Mouse (Mus musculus): Measurements from ENCODE around the gene Cwh43.

Cwh43 gene

GRCm38 (mm10) chr5:73405981-73406722, at the start of gene Cwh43:
Cwh43 (plus strand) TSS chr5:73406075.
- peak in 1 of 2 experiments; percentile 16 for DNase-seq

- no peak for DNase-seq
Measured at GRCm38 (mm10) chr5:73359134-73359751, 46.6 kb upstream of the Cwh43 start.

- no peak for DNase-seq
Measured at GRCm38 (mm10) chr5:73359752-73360141, 46.1 kb upstream of the Cwh43 start.

- no peak for DNase-seq
Measured at GRCm38 (mm10) chr5:73360240-73360639, 45.6 kb upstream of the Cwh43 start.

- no peak for DNase-seq
Measured at GRCm38 (mm10) chr5:73362338-73362737, 43.5 kb upstream of the Cwh43 start.

- no peak for DNase-seq
Measured at GRCm38 (mm10) chr5:73362791-73363190, 43.1 kb upstream of the Cwh43 start.

GRCm38 (mm10) chr5:73364107-73364864, 41.6 kb upstream of the Cwh43 start:
- DNase-seq = no peak

- no peak for DNase-seq
Measured at GRCm38 (mm10) chr5:73367906-73368305, 38.0 kb upstream of the Cwh43 start.

GRCm38 (mm10) chr5:73368845-73369447, 36.9 kb upstream of the Cwh43 start:
- DNase-seq = no peak

- no peak for DNase-seq
Measured at GRCm38 (mm10) chr5:73369731-73370130, 36.1 kb upstream of the Cwh43 start.

- DNase-seq = no peak
Measured at GRCm38 (mm10) chr5:73372601-73373000, 33.3 kb upstream of the Cwh43 start.

- no peak for DNase-seq
Measured at GRCm38 (mm10) chr5:73373184-73373583, 32.7 kb upstream of the Cwh43 start.

GRCm38 (mm10) chr5:73376041-73376440, 29.8 kb upstream of the Cwh43 start:
- DNase-seq = no peak

GRCm38 (mm10) chr5:73376491-73376890, 29.4 kb upstream of the Cwh43 start:
- DNase-seq = no peak

- peak; percentile 63 to 76 for DNase-seq
Measured at GRCm38 (mm10) chr5:73379908-73380307, 26.0 kb upstream of the Cwh43 start.

- DNase-seq = no peak
Measured at GRCm38 (mm10) chr5:73380829-73381228, 25.0 kb upstream of the Cwh43 start.

- no peak for DNase-seq
Measured at GRCm38 (mm10) chr5:73381510-73381909, 24.4 kb upstream of the Cwh43 start.

- DNase-seq = no peak
Measured at GRCm38 (mm10) chr5:73381976-73382540, 23.8 kb upstream of the Cwh43 start.

GRCm38 (mm10) chr5:73382737-73383646, 22.9 kb upstream of the Cwh43 start:
- peak; percentile 50 to 56 for DNase-seq

GRCm38 (mm10) chr5:73383647-73383970, 22.3 kb upstream of the Cwh43 start:
- no peak for DNase-seq

GRCm38 (mm10) chr5:73393041-73393440, 12.8 kb upstream of the Cwh43 start:
- DNase-seq = no peak

All from thymus, postnatal 36 days (tissue).